Mouse (Mus musculus) embryonic facial prominence, embryonic 11.5 days (tissue): ENCODE measurements around the gene Akip1. TPM values are rescaled to one million over a fixed set of nuclear protein-coding genes. Genes with fewer than 3 reads are reported as not detected.
A peak's percentile ranks its signal among the peaks of the same experiment; 100 is the strongest.

Experiments used
- ATAC-seq: fragments of 200-750 bp; cut with Nextera tagmentation; replicated peaks from 2 replicates; pipeline ENCODE4 v1.8.0; 2017; ENCODE audit warnings: low read depth; ENCODE audit not compliant: insufficient number of reproducible peaks, low FRiP score, low TSS enrichment
- DNase-seq: peaks from one replicate; pipeline ENCODE4 v3.0.0-alpha.2; 2015; ENCODE audit warnings: low spot score
- H3K27ac ChIP-seq: fragments of 300-500 bp; sonication (generic); replicated peaks from 2 replicates; pipeline ENCODE4 v1.5.1; 2014; ENCODE audit warnings: mild to moderate bottlenecking, low read depth, low read length, control low read depth
- H3K27me3 ChIP-seq: fragments of 300-500 bp; sonication (generic); 2 replicates; pipeline ENCODE4 v1.6.1; 2014; ENCODE audit warnings: mild to moderate bottlenecking, low read length, moderate library complexity, mixed read lengths; ENCODE audit not compliant: control insufficient read depth, insufficient read depth
- H3K36me3 ChIP-seq: fragments of 300-500 bp; sonication (generic); replicated peaks from 2 replicates; pipeline ENCODE4 v1.6.1; 2014; ENCODE audit warnings: low read depth, mild to moderate bottlenecking, low read length, moderate library complexity, mixed read lengths; ENCODE audit not compliant: control insufficient read depth, insufficient read depth
- H3K4me1 ChIP-seq: fragments of 300-500 bp; sonication (generic); 2 replicates; pipeline ENCODE4 v1.6.1; 2014; ENCODE audit warnings: low read length, mixed read lengths; ENCODE audit not compliant: control insufficient read depth, insufficient read depth
- H3K4me2 ChIP-seq: fragments of 300-500 bp; sonication (generic); 2 replicates; pipeline ENCODE4 v1.6.1; 2014; ENCODE audit warnings: low read depth, mild to moderate bottlenecking, control low read depth, low read length, moderate library complexity
- H3K4me3 ChIP-seq: fragments of 300-500 bp; sonication (generic); 2 replicates; pipeline ENCODE4 v1.5.1; 2014; ENCODE audit warnings: low read depth, low read length, control low read depth
- H3K9ac ChIP-seq: fragments of 300-500 bp; sonication (generic); replicated peaks from 2 replicates; pipeline ENCODE4 v1.6.1; 2014; ENCODE audit warnings: mild to moderate bottlenecking, control low read depth, low read length
- H3K9me3 ChIP-seq: fragments of 300-500 bp; sonication (generic); replicated peaks from 2 replicates; pipeline ENCODE4 v1.6.1; 2016; ENCODE audit warnings: mild to moderate bottlenecking, low read length, inconsistent platforms, mixed read lengths; ENCODE audit not compliant: control insufficient read depth
- WGBS: fragments of 180-500 bp; shearing (Covaris S2); extraction: QIAGEN DNeasy Blood & Tissue Kit; methylation state at CpG from one replicate; pipeline ENCODE4 v1.1.7; 2014; 5-methylcytosine and 5-hydroxymethylcytosine counted together
- polyA plus RNA-seq: library from polyadenylated mRNA; unstranded; fragments of >200 nt; fragmentation: Nextera tagmentation; extraction: Ambion mirVana; gene quantifications from 2 replicates; pipeline ENCODE4 v1.2.1, GENCODE M21; 2014

Akip1 gene
- polyA plus RNA-seq, 1 experiment from 2014 or later, result 25.1 TPM

GRCm38 (mm10) chr7:109694576-109695338, 8.7 kb upstream of the Akip1 start:
- Histone ChIP-seq H3K4me3 (no peak overlapping the region), H3K9me3 (no peaks in the 10 kb centered on the region), H3K9ac (no peak overlapping the region), H3K27ac (no peak overlapping the region), H3K27me3 (no peaks in the 10 kb centered on the region), H3K36me3 (no peaks in the 10 kb centered on the region), H3K4me2 (no peak overlapping the region), H3K4me1 (no peaks in the 10 kb centered on the region)
- 79% methylated on average over 13 of the region's 13 CpGs for WGBS
- ATAC-seq (no peak), DNase-seq (no peak)

- Histone ChIP-seq H3K4me2 (no peak overlapping the region), H3K4me1 (no peaks in the 10 kb centered on the region), H3K4me3 (no peak overlapping the region), H3K9ac (no peak overlapping the region), H3K27me3 (no peaks in the 10 kb centered on the region), H3K36me3 (no peaks in the 10 kb centered on the region), H3K27ac (no peak overlapping the region), H3K9me3 (no peaks in the 10 kb centered on the region)
- 91% methylated on average over 10 of the region's 10 CpGs for WGBS
- ATAC-seq, result no peak
- DNase-seq, result no peak
Measured at GRCm38 (mm10) chr7:109695339-109695726, 8.2 kb upstream of the Akip1 start.

DNA sequence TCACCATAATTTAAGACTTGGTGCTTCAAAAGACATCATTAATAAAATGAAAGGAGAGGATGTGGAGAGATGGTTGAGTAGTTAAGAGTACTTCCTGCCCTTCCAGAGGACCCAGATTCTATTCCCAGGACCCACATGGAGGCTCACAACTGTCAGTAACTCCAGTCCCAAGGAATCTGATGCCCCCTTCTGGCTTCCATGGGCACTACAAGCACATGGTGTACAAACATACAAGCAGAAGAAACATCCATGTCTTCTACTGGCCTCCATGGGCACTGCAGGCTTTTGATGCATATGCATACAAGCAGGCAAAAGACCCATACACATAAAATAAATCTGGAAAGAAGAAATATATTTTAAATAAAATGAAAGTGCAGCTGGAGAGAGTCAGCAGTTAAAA, 3.3 kb upstream of the Akip1 start:
- no peak overlapping the region for H3K27ac ChIP-seq
- H3K4me3 ChIP-seq, result no peak overlapping the region
- no peaks in the 10 kb centered on the region for H3K9me3 ChIP-seq
- no peaks in the 10 kb centered on the region for H3K36me3 ChIP-seq
- H3K9ac ChIP-seq, result no peak overlapping the region
- H3K27me3 ChIP-seq, result no peaks in the 10 kb centered on the region
- ATAC-seq (no peak), DNase-seq (no peak)
- no peak overlapping the region for H3K4me2 ChIP-seq
- no peaks in the 10 kb centered on the region for H3K4me1 ChIP-seq

GRCm38 (mm10) chr7:109702721-109703120, 769 bp upstream of the Akip1 start:
- DNase-seq, result no peak
- H3K4me3 ChIP-seq, result no peak overlapping the region; the same call in 1 of the 2 replicates

GRCm38 (mm10) chr7:109704016-109704377, 507 bp downstream of the Akip1 start:
- Histone ChIP-seq H3K4me1 (no peaks in the 10 kb centered on the region), H3K9ac (peak overlapping the region; percentile 78), H3K4me2 (peak overlapping the region; percentile 73), H3K36me3 (no peaks in the 10 kb centered on the region), H3K9me3 (no peaks in the 10 kb centered on the region), H3K27ac (peak overlapping the region; percentile 52; the same call in 1 of the 2 replicates), H3K4me3 (peak overlapping the region; percentile 67), H3K27me3 (no peaks in the 10 kb centered on the region)
- no peak; the same call in 1 of the 2 replicates for ATAC-seq
- WGBS, result 2% methylated on average over 17 of the region's 17 CpGs
- no peak for DNase-seq

More at GRCm38 (mm10) chr7:109702721-109703120, 769 bp upstream of the Akip1 start:
- no peak for ATAC-seq
- no peak overlapping the region; the same call in 1 of the 2 replicates for H3K4me2 ChIP-seq
- WGBS, result 40% methylated on average over 4 of the region's 4 CpGs
- no peaks in the 10 kb centered on the region for H3K4me1 ChIP-seq
- H3K27me3 ChIP-seq, result no peaks in the 10 kb centered on the region
- H3K9me3 ChIP-seq, result no peaks in the 10 kb centered on the region
- H3K27ac ChIP-seq, result no peak overlapping the region
- no peak overlapping the region for H3K9ac ChIP-seq
- no peaks in the 10 kb centered on the region for H3K36me3 ChIP-seq

GRCm38 (mm10) chr7:109704461-109704860, 971 bp downstream of the Akip1 start:
- Histone ChIP-seq H3K27ac (no peak overlapping the region), H3K4me2 (peak overlapping the region; percentile 73), H3K27me3 (no peaks in the 10 kb centered on the region), H3K4me3 (peak overlapping the region; percentile 67), H3K9me3 (no peaks in the 10 kb centered on the region), H3K9ac (peak overlapping the region; percentile 78; the same call in 1 of the 2 replicates), H3K36me3 (no peaks in the 10 kb centered on the region), H3K4me1 (no peaks in the 10 kb centered on the region)
- DNase-seq (no peak), ATAC-seq (no peak)
- WGBS, result 60% methylated on average over 3 of the region's 3 CpGs

DNA sequence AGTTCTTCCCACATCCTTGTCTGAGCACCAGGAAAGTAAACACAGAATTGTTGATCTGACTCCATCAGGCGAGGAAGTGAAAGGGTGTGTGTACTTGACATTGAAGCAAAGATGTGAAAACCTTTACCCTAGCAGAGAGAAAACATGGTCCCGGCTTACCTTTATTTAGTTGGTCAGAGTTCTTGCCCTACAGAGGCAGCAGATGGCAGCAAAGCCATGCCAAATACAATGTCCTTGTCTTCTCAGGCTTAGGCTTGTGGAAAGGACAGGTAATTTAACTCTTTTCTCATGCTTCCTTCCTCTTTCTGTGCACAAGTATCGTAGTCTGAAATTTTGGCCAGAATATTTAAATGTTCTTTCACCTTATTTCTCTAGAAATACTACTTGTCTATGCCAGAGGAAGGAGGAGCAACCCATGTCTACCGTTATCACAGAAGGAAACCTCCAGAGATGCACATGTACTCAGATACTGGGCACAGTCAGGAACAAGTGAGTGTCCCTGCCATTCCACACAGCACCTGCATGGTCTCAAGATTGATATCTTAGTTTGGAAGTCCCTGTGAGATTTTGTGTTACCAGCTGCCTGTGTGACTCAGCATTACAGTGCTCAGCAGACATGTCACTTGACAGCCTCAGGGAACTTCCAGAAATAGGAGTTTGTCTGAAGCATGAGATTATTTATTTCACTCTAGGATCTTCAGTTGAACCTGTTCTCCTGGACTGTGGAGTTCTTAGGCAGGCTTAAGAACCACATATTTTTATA, 3.7 kb downstream of the Akip1 start:
- Histone ChIP-seq H3K27ac (no peak overlapping the region), H3K9ac (no peak overlapping the region), H3K9me3 (no peaks in the 10 kb centered on the region), H3K4me1 (no peaks in the 10 kb centered on the region), H3K4me2 (no peak overlapping the region), H3K36me3 (no peaks in the 10 kb centered on the region), H3K4me3 (no peak overlapping the region), H3K27me3 (no peaks in the 10 kb centered on the region)
- WGBS, result 54% methylated on average over 4 of the region's 4 CpGs
- no peak for ATAC-seq
- DNase-seq, result peak; percentile 56

DNA sequence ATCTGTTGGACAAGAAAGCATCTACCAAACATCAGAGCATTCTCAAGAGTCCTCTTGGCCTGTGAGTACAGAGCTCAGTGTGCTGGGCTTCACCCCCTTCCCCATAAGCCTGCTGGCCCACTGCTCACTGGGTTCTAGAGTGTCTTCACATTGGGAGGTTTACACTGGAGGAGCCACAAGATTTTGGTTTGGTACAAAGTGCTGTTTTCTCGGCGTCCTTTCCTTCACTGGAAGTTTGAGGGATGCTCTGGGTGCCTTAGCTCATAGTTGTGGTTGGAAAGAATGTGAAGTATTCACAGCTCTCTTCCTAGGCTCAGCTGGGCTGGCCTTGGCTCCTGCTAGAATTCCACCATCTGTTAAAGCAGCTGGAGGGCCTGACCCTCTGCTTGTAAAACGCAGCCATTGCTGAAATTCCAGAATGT, 5.5 kb downstream of the Akip1 start:
- no peak overlapping the region for H3K27ac ChIP-seq
- WGBS, result 45% methylated on average over 3 of the region's 3 CpGs
- ATAC-seq (no peak), DNase-seq (peak; percentile 35)
- H3K36me3 ChIP-seq, result no peaks in the 10 kb centered on the region
- no peaks in the 10 kb centered on the region for H3K4me1 ChIP-seq
- no peak overlapping the region for H3K9ac ChIP-seq
- H3K27me3 ChIP-seq, result no peaks in the 10 kb centered on the region
- no peak overlapping the region for H3K4me2 ChIP-seq
- no peaks in the 10 kb centered on the region for H3K9me3 ChIP-seq
- H3K4me3 ChIP-seq, result no peak overlapping the region
